Mouse (Mus musculus) telencephalon, adult 2 months (tissue): ENCODE measurements around the gene Adm2.

Experiments used
- DNase-seq: peaks from one replicate; pipeline ENCODE4 v3.0.0-alpha.2; 2011; ENCODE audit warnings: low read depth, low spot score

The Adm2 gene

DNA sequence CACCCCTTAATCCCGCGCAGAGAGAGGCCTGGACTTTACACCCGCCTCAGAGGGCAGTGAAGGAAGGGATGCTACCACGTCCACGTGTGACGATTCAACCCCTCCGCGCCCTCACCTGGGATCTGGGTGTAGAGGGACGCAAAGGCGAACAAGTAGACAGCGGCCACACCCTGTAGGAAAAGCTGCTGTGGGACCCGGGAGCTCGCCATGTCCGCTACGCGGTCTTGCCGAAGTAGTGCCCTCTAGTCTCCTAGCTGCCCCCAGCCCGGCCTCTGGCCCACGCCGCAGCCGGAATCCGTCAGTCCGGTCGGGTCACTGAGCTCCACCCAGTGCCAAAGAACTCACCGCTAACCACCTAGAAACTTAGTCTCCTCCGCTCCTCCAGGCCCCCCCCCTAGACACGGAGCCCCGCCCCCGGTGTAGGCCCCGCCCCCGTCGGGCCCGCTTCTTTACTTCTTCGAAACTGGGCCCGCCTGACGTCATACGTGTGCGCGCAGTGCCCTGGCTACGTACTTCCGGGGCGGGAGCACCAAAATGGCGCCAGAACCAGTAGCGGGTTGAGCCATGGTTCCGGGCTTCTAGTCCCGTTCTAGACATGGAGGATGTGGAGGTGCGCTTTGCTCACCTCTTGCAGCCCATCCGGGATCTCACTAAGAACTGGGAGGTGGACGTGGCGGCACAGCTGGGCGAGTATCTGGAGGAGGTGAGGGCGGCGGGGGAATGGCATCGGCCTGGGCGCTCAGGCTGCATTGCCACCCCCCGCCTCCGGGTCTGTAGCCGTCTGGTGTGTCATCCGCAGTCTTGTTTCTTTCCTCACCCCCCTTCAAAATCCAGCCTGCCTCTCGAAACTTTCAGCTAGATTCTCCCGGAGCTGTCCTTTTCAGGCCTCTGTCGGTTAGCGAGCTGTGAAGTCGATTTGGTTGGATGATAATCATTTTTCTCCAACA is 33.0 kb downstream of the Adm2 start, which contains the start of the genes Lmf2 and Ncaph2:
TSS of gene Lmf2 (minus strand) at position 419 of the 947 bp plus-strand sequence.
TSS of gene Ncaph2 (plus strand) at position 479 of the 947 bp plus-strand sequence.
- DNase-seq = peak; percentile 89

DNA sequence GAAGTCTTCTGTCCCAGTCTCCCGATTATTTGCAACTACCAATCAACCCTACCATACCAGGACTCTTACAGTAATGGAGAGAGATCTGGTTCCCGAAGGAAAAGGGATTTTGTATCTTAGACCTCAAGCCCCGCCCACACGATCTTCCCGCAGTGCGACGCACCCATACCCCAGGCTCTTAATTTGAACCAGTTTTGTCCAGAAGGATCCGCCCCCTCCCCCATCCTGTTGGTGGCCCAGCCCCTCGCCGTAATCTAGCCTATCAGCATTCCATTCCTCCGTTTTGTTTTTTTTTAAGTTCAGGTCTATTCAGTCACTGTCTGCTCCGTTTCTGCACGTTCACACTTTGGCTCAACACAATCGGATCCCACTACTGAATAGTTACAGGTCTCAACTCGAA is 33.9 kb downstream of the Adm2 start:
- DNase-seq = peak; percentile 32

DNA sequence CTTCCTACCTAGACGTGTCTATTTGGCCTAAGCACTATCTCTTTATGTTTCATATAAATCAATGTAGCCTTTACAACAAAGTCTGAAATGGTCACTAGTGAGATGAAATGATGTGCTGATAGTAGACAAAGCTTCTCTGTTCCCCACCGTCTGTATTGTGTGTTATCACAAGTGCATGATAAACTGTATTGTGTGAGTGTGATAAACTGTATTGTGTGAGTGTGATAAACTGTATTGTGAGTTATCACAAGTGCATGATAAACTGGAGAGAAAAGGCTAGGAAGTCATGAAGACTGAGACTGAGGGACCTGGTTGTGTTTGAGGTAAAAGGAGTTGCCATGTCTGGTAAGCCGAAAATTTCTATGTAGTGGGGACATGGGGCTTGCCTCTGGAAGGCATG is 36.3 kb downstream of the Adm2 start:
- DNase-seq = no peak

DNA sequence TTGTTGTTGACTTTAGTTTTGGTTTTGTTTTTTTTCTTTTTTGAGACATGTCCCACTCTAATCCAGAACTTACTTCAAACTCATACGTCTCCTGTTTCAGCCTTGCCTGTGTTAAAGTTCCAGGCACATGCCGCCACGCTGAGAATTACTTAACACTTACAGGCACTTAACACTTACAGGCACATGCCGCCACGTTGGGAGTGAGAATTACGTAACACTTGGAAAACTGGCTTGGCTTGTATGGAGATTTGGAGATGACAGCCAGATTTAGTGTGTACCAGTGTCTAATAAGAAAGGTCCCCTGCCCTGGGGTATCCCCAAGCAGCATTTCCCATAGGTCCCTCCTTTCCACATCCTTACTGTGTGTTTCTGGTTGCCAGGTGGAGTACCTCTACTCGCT is 40.5 kb downstream of the Adm2 start:
- DNase-seq = no peak

DNA sequence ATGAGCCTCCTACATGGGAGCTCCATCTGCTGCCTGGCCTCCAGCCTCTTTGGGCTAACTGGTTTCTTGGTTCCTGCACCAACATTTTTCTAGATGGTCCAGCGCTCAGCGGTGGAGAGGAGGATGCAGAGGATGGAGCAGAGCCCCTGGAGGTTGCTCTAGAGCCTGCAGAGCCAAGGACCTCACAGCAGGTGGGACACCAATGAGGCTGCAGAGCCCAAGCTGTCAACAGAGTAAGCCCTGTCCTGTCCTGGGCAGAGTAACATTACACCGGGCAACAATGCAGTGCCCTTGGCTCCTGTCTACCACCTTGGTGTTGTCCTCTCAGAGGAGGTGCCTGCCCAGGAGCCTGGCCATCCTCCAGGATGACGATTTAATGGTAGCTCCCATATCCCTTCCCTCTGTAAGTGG is 42.6 kb downstream of the Adm2 start:
- no peak for DNase-seq

DNA sequence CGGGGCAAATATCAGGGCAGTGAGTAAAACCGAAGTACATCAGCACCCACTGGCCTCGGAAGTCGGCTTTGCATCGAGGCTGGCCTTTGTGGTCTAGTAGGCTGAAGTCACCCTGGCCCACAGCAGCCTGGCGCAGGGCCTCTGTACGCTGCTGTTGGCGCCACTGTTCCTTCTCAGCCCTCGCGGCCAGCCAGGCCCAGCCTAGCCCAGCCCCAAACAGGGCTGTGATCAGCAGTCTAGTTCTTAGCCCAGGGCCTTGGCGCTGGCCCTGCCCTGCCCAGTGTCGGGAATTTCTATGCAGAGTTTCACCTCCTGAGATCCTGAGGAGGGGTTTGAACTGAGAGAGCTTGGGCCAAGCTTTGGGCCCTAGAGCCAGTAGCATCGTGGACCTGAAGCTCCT is 49.5 kb downstream of the Adm2 start:
- DNase-seq = no peak

DNA sequence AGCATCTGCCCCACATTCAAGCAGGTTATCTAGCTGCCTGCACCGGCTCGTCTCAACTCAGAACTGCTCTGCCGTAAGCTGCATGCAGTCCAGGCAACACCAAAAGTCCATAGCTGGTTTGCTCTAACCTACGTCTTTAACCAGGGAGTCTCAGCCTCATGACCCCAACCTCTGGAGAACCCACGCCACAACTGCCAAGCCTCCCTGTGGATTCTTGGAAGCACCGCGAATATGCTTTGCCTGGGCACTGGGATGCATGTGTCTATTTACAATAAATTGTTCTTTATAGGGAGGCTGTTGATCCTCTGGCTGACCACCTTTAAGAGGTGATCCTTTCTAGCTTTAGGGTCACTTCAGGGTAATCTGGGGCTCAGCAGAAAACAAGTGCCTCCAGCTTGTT is 50.0 kb downstream of the Adm2 start:
- no peak for DNase-seq

DNA sequence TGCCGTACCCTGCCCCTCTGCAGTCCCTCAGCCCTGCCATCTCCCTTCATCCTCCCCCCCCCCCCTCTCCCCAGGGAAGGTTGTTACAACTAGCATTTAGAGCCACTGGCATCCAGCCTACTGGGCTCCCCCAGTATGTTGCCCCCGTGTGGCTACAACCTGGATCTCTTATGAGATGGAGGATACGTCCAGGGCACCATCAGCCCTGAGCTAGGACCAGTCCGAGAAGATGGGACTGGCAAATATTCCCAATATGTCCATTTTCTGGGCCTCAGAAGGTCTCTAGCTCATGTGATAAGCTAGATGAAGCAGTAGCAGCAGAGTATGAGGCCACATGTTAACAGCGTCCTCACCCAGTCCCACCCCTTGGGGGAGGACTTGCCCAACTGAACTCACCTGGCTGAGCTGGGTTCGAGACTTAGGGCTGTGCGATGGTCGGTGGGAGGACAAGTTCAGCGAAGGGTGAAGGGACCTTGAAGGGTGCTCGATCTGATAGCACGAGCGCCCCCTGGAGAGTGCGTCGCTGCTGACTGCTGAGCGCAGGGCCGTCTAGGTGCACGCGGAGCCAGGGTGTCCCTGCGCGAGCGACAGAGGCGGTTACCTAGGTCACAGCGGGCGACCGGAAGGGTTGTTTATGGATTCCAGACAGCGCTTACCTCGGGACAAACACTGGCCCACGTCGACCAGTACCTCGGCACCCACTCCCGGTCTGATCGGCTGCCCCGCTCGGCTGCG is 50.7 kb downstream of the Adm2 start:
- DNase-seq = peak; percentile 71

DNA sequence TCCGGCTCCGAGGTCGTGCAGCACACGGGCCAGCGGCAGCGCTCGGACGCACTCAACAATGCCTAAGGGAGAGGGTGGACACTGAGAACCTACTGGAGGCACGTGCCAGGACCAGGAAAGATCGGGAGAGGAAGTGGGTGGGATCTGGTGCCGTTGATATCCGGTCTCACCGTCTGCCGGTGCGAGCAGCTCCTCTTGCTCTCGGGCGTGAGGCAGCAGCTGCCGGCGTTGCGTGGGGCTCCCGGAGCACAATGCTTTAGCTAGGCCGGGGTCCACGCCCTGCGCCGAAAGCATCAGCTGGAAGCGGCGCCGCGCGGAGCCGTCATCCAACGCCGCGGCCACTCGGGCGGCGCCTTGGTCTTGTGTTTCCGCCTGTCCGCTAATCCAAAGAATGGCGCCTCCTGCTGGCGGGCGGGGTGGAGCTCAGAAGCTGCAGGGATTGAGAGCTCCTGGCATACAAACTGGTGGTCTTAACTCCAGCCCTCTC is 51.3 kb downstream of the Adm2 start, which contains the start of gene Sco2:
TSS of gene Sco2 (minus strand) at position 85 of the 487 bp plus-strand sequence.
- DNase-seq = peak; percentile 83
